Mouse (Mus musculus): ENCODE measurements at regions not wholly inside any gene's neighbourhood (a gene's known extent, or its start where the extent isn't known, plus 50 kb on each side); places are given as distances from the start of the nearest gene placed in this dataset.
"Not testable (repeated sequence)": the region's sequence is repeated elsewhere in the genome, so short reads cannot be mapped to it uniquely, and the experiment has no call there.

DNA sequence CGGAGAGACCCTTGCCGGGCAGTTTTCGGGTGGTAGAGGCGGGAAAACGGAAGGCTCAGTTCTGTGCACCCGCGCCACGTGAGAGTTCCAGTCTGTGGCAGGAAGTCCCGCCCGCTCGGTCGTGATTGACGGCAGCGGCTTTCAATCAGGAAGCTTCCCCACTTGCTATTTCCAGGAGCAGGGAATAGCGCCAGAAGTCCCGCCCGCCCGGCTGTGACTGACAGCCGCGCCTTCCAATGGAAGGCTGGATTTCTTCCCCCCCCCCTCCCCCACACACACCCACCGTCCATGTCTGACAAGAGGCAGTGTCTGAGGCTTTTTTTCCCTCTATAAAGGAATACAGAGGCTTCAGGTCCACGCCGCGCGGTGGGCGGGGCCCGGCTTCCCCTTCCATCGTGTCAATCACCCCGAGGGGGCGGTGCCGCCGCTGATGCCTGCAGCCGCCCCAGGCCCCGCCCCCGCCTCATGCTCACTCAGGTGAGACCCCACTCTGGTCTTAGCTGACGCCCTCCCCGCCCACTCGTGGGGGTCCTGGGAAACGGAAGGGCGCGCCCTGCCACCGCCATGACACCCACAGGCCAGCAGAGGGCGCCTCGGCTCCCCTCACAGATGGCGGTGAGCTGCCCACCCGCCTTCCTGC is 2590.2 kb downstream of the Gm37988 start:
- no peak for TF ChIP-seq POLR2A (IDR thresholded peaks at IDR 0.05; ENCODE audit: insufficient read depth, low read length)
- peak; percentile 61 for TF ChIP-seq CTCF (IDR thresholded peaks at IDR 0.05; ENCODE audit: low read depth, low read length)
- 0 out of 2 replicates have a peak, but pooled peaks have one; percentile 20 for TF ChIP-seq EP300 (IDR thresholded peaks at IDR 0.05; ENCODE audit: insufficient read depth, low read depth, low read length)
- Histone ChIP-seq H3K36me3 (ENCODE audit: control insufficient read depth, insufficient read depth, low read length, poor library complexity, severe bottlenecking) (no peaks in the 10 kb centered on the region), H3K4me1 (ENCODE audit: control insufficient read depth, insufficient read depth, low read length) (no peaks in the 10 kb centered on the region), H3K9ac (ENCODE audit: low read depth, poor library complexity, severe bottlenecking) (peak overlapping the region; percentile 98), H3K27me3 (ENCODE audit: control insufficient read depth, insufficient read depth, low read length, poor library complexity, severe bottlenecking) (no peaks in the 10 kb centered on the region), H3K4me3 (ENCODE audit: low read depth, low read length) (peak overlapping the region; percentile 88), H3K9me3 (replicated peaks; ENCODE audit: control insufficient read depth, insufficient read depth, low read length, poor library complexity, severe bottlenecking) (no peaks in the 10 kb centered on the region), H3K27ac (ENCODE audit: insufficient read depth, low read length) (0 out of 2 replicates have a peak overlapping the region, but pooled peaks have one; percentile 49)

DNA sequence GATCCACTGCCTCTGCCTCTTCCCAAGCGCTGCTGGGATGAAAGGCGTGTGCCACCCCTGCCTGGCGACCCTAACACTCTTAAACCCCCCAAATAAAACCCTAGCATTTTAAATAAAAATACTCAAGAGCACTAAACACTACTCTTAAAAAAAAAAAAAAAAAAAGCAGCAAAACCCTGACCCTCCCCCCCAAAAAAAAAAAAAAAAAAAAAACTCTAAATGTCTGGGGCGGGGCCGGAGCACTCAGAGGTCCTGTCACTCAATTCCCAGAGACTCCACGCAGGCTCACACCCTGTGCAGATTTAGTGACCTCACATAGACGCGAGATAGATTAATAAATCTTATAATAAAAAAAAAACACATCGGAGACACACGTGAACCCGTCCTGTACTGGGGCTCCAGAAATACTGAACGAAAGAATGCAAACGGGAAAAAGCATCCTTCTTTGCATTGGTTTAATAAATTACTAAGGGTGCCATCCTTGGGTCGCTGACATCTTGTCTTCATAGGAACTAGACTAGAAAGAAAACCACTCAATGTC is 2591.1 kb downstream of the Gm37988 start:
- Histone ChIP-seq H3K4me1 (ENCODE audit: control insufficient read depth, insufficient read depth, low read length) (no peaks in the 10 kb centered on the region), H3K27ac (ENCODE audit: insufficient read depth, low read length) (0 out of 2 replicates have a peak overlapping the region, but pooled peaks have one; percentile 49), H3K9ac (ENCODE audit: low read depth, poor library complexity, severe bottlenecking) (peak overlapping the region; percentile 98), H3K4me3 (ENCODE audit: low read depth, low read length) (peak overlapping the region; percentile 66), H3K9me3 (replicated peaks; ENCODE audit: control insufficient read depth, insufficient read depth, low read length, poor library complexity, severe bottlenecking) (no peaks in the 10 kb centered on the region), H3K36me3 (ENCODE audit: control insufficient read depth, insufficient read depth, low read length, poor library complexity, severe bottlenecking) (no peaks in the 10 kb centered on the region), H3K27me3 (ENCODE audit: control insufficient read depth, insufficient read depth, low read length, poor library complexity, severe bottlenecking) (no peaks in the 10 kb centered on the region)
- TF ChIP-seq EP300 (IDR thresholded peaks at IDR 0.05; ENCODE audit: insufficient read depth, low read depth, low read length) = no peak
- no peak for TF ChIP-seq CTCF (IDR thresholded peaks at IDR 0.05; ENCODE audit: low read depth, low read length)
- TF ChIP-seq POLR2A (IDR thresholded peaks at IDR 0.05; ENCODE audit: insufficient read depth, low read length) = no peak

DNA sequence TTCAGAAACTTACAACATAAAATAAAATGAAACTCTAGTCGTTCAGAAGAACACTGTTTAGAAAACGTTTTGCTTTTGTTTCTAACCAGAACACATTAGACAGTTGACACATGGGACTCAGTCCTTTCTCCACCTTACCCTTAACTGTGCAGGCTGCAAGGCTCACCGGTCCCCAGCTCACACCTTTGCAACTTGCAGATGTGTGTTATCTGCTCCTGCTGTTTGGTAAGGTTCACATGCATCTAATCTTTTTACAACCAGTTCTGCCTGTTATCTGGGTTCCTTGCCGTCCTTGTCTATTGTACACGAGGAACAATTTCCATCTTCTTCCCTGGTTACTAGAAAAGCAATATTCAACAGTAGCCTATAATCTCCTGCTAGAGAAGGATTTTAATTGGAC is 2598.0 kb downstream of the Gm37988 start:
- H3K9me3 ChIP-seq (replicated peaks; ENCODE audit: control insufficient read depth, insufficient read depth, low read length, poor library complexity, severe bottlenecking); H3K36me3 ChIP-seq (ENCODE audit: control insufficient read depth, insufficient read depth, low read length, poor library complexity, severe bottlenecking); H3K4me1 ChIP-seq (ENCODE audit: control insufficient read depth, insufficient read depth, low read length); H3K27ac ChIP-seq (ENCODE audit: insufficient read depth, low read length); H3K9ac ChIP-seq (ENCODE audit: low read depth, poor library complexity, severe bottlenecking); H3K4me3 ChIP-seq (ENCODE audit: low read depth, low read length); H3K27me3 ChIP-seq (ENCODE audit: control insufficient read depth, insufficient read depth, low read length, poor library complexity, severe bottlenecking): not testable (repeated sequence)

DNA sequence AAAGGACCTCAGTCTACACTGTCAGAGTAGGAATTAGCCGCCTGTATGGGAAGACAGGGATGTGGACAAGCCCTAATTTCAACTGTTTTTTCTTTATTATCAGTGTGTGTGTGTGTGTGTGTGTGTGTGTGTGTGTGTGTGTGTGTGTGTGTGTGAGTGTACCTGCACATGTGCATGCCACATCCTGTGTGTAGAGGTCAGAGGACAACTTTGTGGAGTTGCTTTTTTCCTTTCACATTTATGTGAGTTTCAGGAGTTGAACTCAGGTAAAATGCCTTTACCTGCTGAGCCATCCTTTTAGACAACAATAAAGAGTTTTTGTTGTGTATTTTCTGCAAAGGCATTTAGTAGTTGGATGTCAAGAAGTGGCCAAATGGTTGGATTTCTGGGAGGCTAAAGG is 2606.8 kb downstream of the Gm37988 start:
- Histone ChIP-seq H3K4me1 (ENCODE audit: control insufficient read depth, insufficient read depth, low read length) (no peaks in the 10 kb centered on the region), H3K36me3 (ENCODE audit: control insufficient read depth, insufficient read depth, low read length, poor library complexity, severe bottlenecking) (no peaks in the 10 kb centered on the region), H3K9me3 (replicated peaks; ENCODE audit: control insufficient read depth, insufficient read depth, low read length, poor library complexity, severe bottlenecking) (no peaks in the 10 kb centered on the region), H3K27ac (ENCODE audit: insufficient read depth, low read length) (no peak overlapping the region), H3K27me3 (ENCODE audit: control insufficient read depth, insufficient read depth, low read length, poor library complexity, severe bottlenecking) (no peaks in the 10 kb centered on the region), H3K4me3 (ENCODE audit: low read depth, low read length) (no peak overlapping the region), H3K9ac (ENCODE audit: low read depth, poor library complexity, severe bottlenecking) (no peak overlapping the region)
- TF ChIP-seq CTCF (IDR thresholded peaks at IDR 0.05; ENCODE audit: low read depth, low read length) (no peak), POLR2A (IDR thresholded peaks at IDR 0.05; ENCODE audit: insufficient read depth, low read length) (no peak)

DNA sequence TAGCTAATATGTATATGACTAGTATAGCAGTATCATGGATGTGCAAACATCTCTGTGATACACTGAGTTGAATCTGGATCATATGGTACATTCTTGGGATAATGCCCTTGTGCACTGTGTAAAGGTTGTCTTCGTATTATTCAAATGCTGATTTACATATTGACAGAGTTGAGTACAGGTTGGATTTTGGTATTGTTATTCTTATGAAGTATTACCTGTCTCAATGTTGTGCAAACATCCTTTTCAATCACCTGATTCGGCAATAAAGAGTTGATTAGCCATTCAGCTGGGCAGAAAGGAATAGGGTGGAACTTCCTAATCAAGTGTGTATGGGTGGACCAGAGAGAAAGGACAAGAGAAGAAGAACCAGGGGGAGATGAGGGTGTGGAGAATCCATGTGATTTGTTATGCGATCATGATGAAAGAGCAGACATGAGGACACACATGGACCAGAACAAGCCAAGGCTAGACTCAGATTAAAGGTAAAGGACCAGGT is 2644.0 kb downstream of the Gm37988 start:
- H3K9me3 ChIP-seq (replicated peaks; ENCODE audit: control insufficient read depth, insufficient read depth, low read length, poor library complexity, severe bottlenecking) = peaks cover 3% of the 10 kb centered on the region; the same call in 1 of the 2 replicates
- no peak overlapping the region for H3K4me3 ChIP-seq (ENCODE audit: low read depth, low read length)
- no peaks in the 10 kb centered on the region for H3K36me3 ChIP-seq (ENCODE audit: control insufficient read depth, insufficient read depth, low read length, poor library complexity, severe bottlenecking)
- peak overlapping the region; percentile 72 for H3K27ac ChIP-seq (ENCODE audit: insufficient read depth, low read length)
- no peaks in the 10 kb centered on the region for H3K4me1 ChIP-seq (ENCODE audit: control insufficient read depth, insufficient read depth, low read length)
- no peak overlapping the region for H3K9ac ChIP-seq (ENCODE audit: low read depth, poor library complexity, severe bottlenecking)
- H3K27me3 ChIP-seq (ENCODE audit: control insufficient read depth, insufficient read depth, low read length, poor library complexity, severe bottlenecking) = no peaks in the 10 kb centered on the region
- TF ChIP-seq POLR2A (IDR thresholded peaks at IDR 0.05; ENCODE audit: insufficient read depth, low read length) (no peak), EP300 (IDR thresholded peaks at IDR 0.05; ENCODE audit: insufficient read depth, low read depth, low read length) (no peak)

DNA sequence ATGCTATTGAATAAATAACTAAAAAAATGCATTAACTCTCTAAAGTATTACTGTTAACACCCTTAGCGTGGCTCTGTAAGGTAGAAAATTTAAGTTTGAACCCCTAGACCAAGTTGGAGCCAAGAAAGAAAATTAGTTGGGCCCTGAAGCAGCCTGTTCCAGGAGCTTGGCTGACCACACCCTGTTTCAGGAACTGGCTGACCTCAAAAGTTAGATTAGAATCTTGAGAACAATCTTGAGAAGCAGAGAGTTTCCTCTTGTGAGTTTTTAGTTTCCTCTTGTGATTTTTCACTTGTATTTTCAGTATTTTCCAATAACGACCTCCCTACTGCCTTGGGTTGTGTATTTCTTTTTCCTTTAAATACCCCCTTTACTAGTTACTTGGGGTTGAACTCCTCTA is 2647.2 kb downstream of the Gm37988 start:
- Histone ChIP-seq H3K4me1 (ENCODE audit: control insufficient read depth, insufficient read depth, low read length) (no peaks in the 10 kb centered on the region), H3K9ac (ENCODE audit: low read depth, poor library complexity, severe bottlenecking) (no peak overlapping the region), H3K27ac (ENCODE audit: insufficient read depth, low read length) (no peak overlapping the region), H3K4me3 (ENCODE audit: low read depth, low read length) (no peak overlapping the region), H3K36me3 (ENCODE audit: control insufficient read depth, insufficient read depth, low read length, poor library complexity, severe bottlenecking) (no peaks in the 10 kb centered on the region), H3K9me3 (replicated peaks; ENCODE audit: control insufficient read depth, insufficient read depth, low read length, poor library complexity, severe bottlenecking) (peaks cover 3% of the 10 kb centered on the region; the same call in 1 of the 2 replicates), H3K27me3 (ENCODE audit: control insufficient read depth, insufficient read depth, low read length, poor library complexity, severe bottlenecking) (no peaks in the 10 kb centered on the region)
- TF ChIP-seq POLR2A (IDR thresholded peaks at IDR 0.05; ENCODE audit: insufficient read depth, low read length) (no peak), EP300 (IDR thresholded peaks at IDR 0.05; ENCODE audit: insufficient read depth, low read depth, low read length) (no peak), CTCF (IDR thresholded peaks at IDR 0.05; ENCODE audit: low read depth, low read length) (no peak)
